In genomic region chr4:22152971-22153544, GRCm38 (mm10) we compare ENCODE assay signal across 22 mouse cellular contexts.
DNase-seq lines count a peak whose midpoint lies in the region; ATAC-seq lines count a peak whose summit lies in the region.
"Had no signal": no experiment of that assay in that cellular context is flagged by ENCODE, and none has a peak within 500 bp of the region (broad histone marks: within the 10 kb centered on the region; RNA-seq: fewer than 3 reads in every experiment).

No protein-coding gene starts in this region.

- WGBS in neural tube, embryonic 14.5 days: 34% methylated on average over 7 of the region's 7 CpGs
- 50% methylated on average over 7 of the region's 7 CpGs for WGBS in midbrain, embryonic 14.5 days

- no peaks in the 10 kb centered on the region for H3K27me3 ChIP-seq in neural tube, embryonic 14.5 days (ENCODE audit: control insufficient read depth, insufficient read depth, low read length)
- H3K27me3 ChIP-seq in midbrain, embryonic 14.5 days (ENCODE audit: control insufficient read depth, insufficient read depth, low read length): no peaks in the 10 kb centered on the region
- H3K27me3 ChIP-seq: embryonic facial prominence, embryonic 12.5 days had no signal

- no peaks in the 10 kb centered on the region; the same call in 1 of the 2 replicates for H3K4me1 ChIP-seq in neural tube, embryonic 14.5 days (ENCODE audit: control insufficient read depth, insufficient read depth, low read length)
- H3K4me1 ChIP-seq in midbrain, embryonic 14.5 days (ENCODE audit: control insufficient read depth, insufficient read depth, low read length): peaks cover 15% of the 10 kb centered on the region; the same call in 1 of the 2 replicates
- H3K4me1 ChIP-seq: embryonic facial prominence, embryonic 12.5 days had no signal

- no peak overlapping the region for H3K27ac ChIP-seq in neural tube, embryonic 14.5 days (ENCODE audit: low read depth, low read length)
- H3K27ac ChIP-seq in midbrain, embryonic 14.5 days (replicated peaks; ENCODE audit: low read depth, low read length): peak overlapping the region; percentile 70; the same call in 1 of the 2 replicates
- H3K27ac ChIP-seq: embryonic facial prominence, embryonic 12.5 days; limb, embryonic 12.5 days; stomach, postnatal 0 days had no signal

- no peaks in the 10 kb centered on the region for H3K36me3 ChIP-seq in neural tube, embryonic 14.5 days (ENCODE audit: control insufficient read depth, insufficient read depth, low read length)
- H3K36me3 ChIP-seq in midbrain, embryonic 14.5 days (ENCODE audit: control insufficient read depth, insufficient read depth, low read length): no peaks in the 10 kb centered on the region
- H3K36me3 ChIP-seq: embryonic facial prominence, embryonic 12.5 days; limb, embryonic 12.5 days had no signal

- DNase-seq in neural tube, embryonic 10.5 days (ENCODE audit: extremely low spot score, low spot score): no peak
- peak; percentile 22 for DNase-seq in Muller cell, postnatal 12 days (ENCODE audit: inconsistent ontology term)
- DNase-seq in midbrain, embryonic 14.5 days: no peak
- no peak for DNase-seq in frontal cortex, postnatal 14 days (ENCODE audit: low spot score in 2 of 2)
- no peak for DNase-seq in lung, postnatal 4 days
- no peak for DNase-seq in right cerebral cortex, postnatal 36 days (ENCODE audit: low spot score in 2 of 2)
- DNase-seq: adrenal gland, postnatal 36 days; cerebellum, adult 11 months; cerebellum, adult 9-11 months; heart, postnatal 4 days; kidney, postnatal 36 days; layer of hippocampus, postnatal 36 days; liver, postnatal 0 days; right cerebral cortex, adult 18-20 months had no signal

- H3K4me3 ChIP-seq in neural tube, embryonic 14.5 days (ENCODE audit: low read depth, low read length): no peak overlapping the region
- no peak overlapping the region for H3K4me3 ChIP-seq in midbrain, embryonic 14.5 days (replicated peaks; ENCODE audit: low read depth, low read length)
- H3K4me3 ChIP-seq: embryonic facial prominence, embryonic 12.5 days; limb, embryonic 12.5 days had no signal

- no peak overlapping the region for H3K4me2 ChIP-seq in neural tube, embryonic 14.5 days (ENCODE audit: low read depth, low read length)
- H3K4me2 ChIP-seq in midbrain, embryonic 14.5 days (ENCODE audit: low read length): no peak overlapping the region
- H3K4me2 ChIP-seq: embryonic facial prominence, embryonic 12.5 days; liver, embryonic 11.5 days had no signal

- ATAC-seq in neural tube, embryonic 14.5 days (ENCODE audit: low read depth): peak; percentile 71
- ATAC-seq in midbrain, embryonic 14.5 days (ENCODE audit: low FRiP score, low TSS enrichment): no peak
- ATAC-seq: hindbrain, embryonic 16.5 days; intestine, embryonic 16.5 days; liver, postnatal 0 days; lung, postnatal 0 days had no signal

- H3K9ac ChIP-seq in neural tube, embryonic 14.5 days (replicated peaks; ENCODE audit: low read depth, low read length): no peak overlapping the region
- no peak overlapping the region for H3K9ac ChIP-seq in midbrain, embryonic 14.5 days (replicated peaks; ENCODE audit: low read length)
- H3K9ac ChIP-seq: embryonic facial prominence, embryonic 12.5 days; limb, embryonic 12.5 days; liver, postnatal 0 days had no signal

- no peaks in the 10 kb centered on the region for H3K9me3 ChIP-seq in neural tube, embryonic 14.5 days (ENCODE audit: control insufficient read depth, low read length)
- no peaks in the 10 kb centered on the region for H3K9me3 ChIP-seq in midbrain, embryonic 14.5 days (ENCODE audit: control insufficient read depth, low read length)
- H3K9me3 ChIP-seq: embryonic facial prominence, embryonic 12.5 days; limb, embryonic 12.5 days had no signal
